Mouse (Mus musculus) retina, embryonic 14.5 days (tissue): ENCODE data around the gene Uba6.

Source experiments
- DNase-seq: peaks from one replicate; pipeline ENCODE4 v3.0.0-alpha.2; 2015; ENCODE audit warnings: low spot score

The Uba6 gene

GRCm38 (mm10) chr5:86072756-86073386 lies 99.7 kb downstream of the Uba6 start:
- DNase-seq: no peak

- no peak for DNase-seq
Observed at GRCm38 (mm10) chr5:86071538-86071937, 101.1 kb downstream of the Uba6 start, which contains the start of gene Stap1. Stap1 (plus strand) TSS chr5:86071746.

GRCm38 (mm10) chr5:86069121-86069520 lies 103.5 kb downstream of the Uba6 start:
- DNase-seq: no peak

- no peak for DNase-seq
Observed at GRCm38 (mm10) chr5:86068451-86068850, 104.2 kb downstream of the Uba6 start.

- peak; percentile 94 for DNase-seq
Observed at GRCm38 (mm10) chr5:86066551-86066929, 106.1 kb downstream of the Uba6 start.

- no peak for DNase-seq
Observed at GRCm38 (mm10) chr5:86065876-86066550, 106.6 kb downstream of the Uba6 start.

- peak; percentile 99 for DNase-seq
Observed at GRCm38 (mm10) chr5:86065101-86065875, 107.3 kb downstream of the Uba6 start, which contains the start of gene Cenpc1. Cenpc1 (minus strand) TSS chr5:86065583.

GRCm38 (mm10) chr5:86063501-86063900 lies 109.1 kb downstream of the Uba6 start:
- no peak for DNase-seq
